Mouse (Mus musculus) adrenal gland, adult 8-10 months (tissue): ENCODE data around the gene Ccdc92b. TPM values are rescaled to one million over a fixed set of nuclear protein-coding genes. Genes with fewer than 3 reads are reported as not detected.

Source experiments
- total RNA-seq, 4 experiments: library from RNA; stranded (reverse); gene quantifications; 2 replicates each; pipeline ENCODE4 v1.2.4; 2022

Ccdc92b gene
- total RNA-seq, 4 experiments from 2014 or later = 3.9 to 7.0 (median 4.5) TPM

Other genes with a start within 250 kb of the Ccdc92b start
- gene Rap1gap2, start 8.7 kb upstream of the Ccdc92b start, total RNA-seq = 10 to 100 TPM in 2 of 4 experiments, 1 to 10 TPM in 2; 8.2 to 19.6 (median 12.7) TPM
- gene Cluh, start 29.9 kb downstream of the Ccdc92b start, total RNA-seq = 100 to 1,000 TPM; 198 to 241 (median 220) TPM
- 100 to 1,000 TPM; 124 to 194 (median 185) TPM for gene Pafah1b1, start 105.1 kb downstream of the Ccdc92b start, total RNA-seq
- gene Mettl16, start 151.2 kb downstream of the Ccdc92b start, total RNA-seq = 10 to 100 TPM; 31.9 to 36.6 (median 33.9) TPM
- gene Mnt, start 211.3 kb downstream of the Ccdc92b start, total RNA-seq = 10 to 100 TPM; 24.4 to 36.0 (median 27.1) TPM